Mouse (Mus musculus) ES-Bruce4 (cell line): ENCODE results near the gene AI837181. TPM values are rescaled to one million over a fixed set of nuclear protein-coding genes. Genes with fewer than 3 reads are reported as not detected.
A peak's percentile ranks its signal among the peaks of the same experiment; 100 is the strongest.

ENCODE experiments used
- H3K27ac ChIP-seq: 2 replicates; pipeline ENCODE4 v1.5.1; 2012; ENCODE audit warnings: low read length, inconsistent platforms; ENCODE audit not compliant: insufficient read depth
- H3K27me3 ChIP-seq: 2 replicates; pipeline ENCODE4 v1.6.1; 2012; ENCODE audit warnings: mild to moderate bottlenecking, low read length, inconsistent platforms; ENCODE audit not compliant: control insufficient read depth, poor library complexity, insufficient read depth, severe bottlenecking
- H3K36me3 ChIP-seq: 2 replicates; pipeline ENCODE4 v1.6.1; 2012; ENCODE audit warnings: inconsistent platforms, mild to moderate bottlenecking, low read length, moderate library complexity; ENCODE audit not compliant: control insufficient read depth, poor library complexity, insufficient read depth, severe bottlenecking
- H3K4me1 ChIP-seq: one replicate; pipeline ENCODE4 v1.8.1; 2011; ENCODE audit warnings: low read length; ENCODE audit not compliant: control insufficient read depth, insufficient read depth
- H3K4me3 ChIP-seq: 2 replicates; pipeline ENCODE4 v1.5.1; 2011; ENCODE audit warnings: low read depth, mild to moderate bottlenecking, low read length
- H3K9ac ChIP-seq: 2 replicates; pipeline ENCODE4 v1.6.1; 2012; ENCODE audit warnings: low read depth, mild to moderate bottlenecking, inconsistent platforms; ENCODE audit not compliant: poor library complexity, severe bottlenecking
- H3K9me3 ChIP-seq: replicated peaks from 2 replicates; pipeline ENCODE4 v1.6.1; 2012; ENCODE audit warnings: mild to moderate bottlenecking, low read length, inconsistent platforms; ENCODE audit not compliant: control insufficient read depth, poor library complexity, insufficient read depth, severe bottlenecking
- CTCF ChIP-seq: IDR thresholded peaks from one replicate; pipeline ENCODE4 v1.8.1; 2011; ENCODE audit warnings: low read depth, low read length
- EP300 ChIP-seq: IDR thresholded peaks from 2 replicates; pipeline ENCODE4 v1.6.1; 2011; ENCODE audit warnings: low read depth, low read length; ENCODE audit not compliant: insufficient read depth
- POLR2A ChIP-seq: IDR thresholded peaks from one replicate; pipeline ENCODE4 v1.8.1; 2011; ENCODE audit warnings: low read length; ENCODE audit not compliant: insufficient read depth
- polyA plus RNA-seq: library from polyadenylated mRNA; stranded (reverse); fragments of >200 nt; gene quantifications from 2 replicates; pipeline ENCODE4 v1.2.4, GENCODE M21; 2011; ENCODE audit warnings: low read depth; ENCODE audit not compliant: missing spikeins, insufficient read depth, insufficient read length

AI837181 gene
- polyA plus RNA-seq, 1 experiment: 17.5 TPM

DNA sequence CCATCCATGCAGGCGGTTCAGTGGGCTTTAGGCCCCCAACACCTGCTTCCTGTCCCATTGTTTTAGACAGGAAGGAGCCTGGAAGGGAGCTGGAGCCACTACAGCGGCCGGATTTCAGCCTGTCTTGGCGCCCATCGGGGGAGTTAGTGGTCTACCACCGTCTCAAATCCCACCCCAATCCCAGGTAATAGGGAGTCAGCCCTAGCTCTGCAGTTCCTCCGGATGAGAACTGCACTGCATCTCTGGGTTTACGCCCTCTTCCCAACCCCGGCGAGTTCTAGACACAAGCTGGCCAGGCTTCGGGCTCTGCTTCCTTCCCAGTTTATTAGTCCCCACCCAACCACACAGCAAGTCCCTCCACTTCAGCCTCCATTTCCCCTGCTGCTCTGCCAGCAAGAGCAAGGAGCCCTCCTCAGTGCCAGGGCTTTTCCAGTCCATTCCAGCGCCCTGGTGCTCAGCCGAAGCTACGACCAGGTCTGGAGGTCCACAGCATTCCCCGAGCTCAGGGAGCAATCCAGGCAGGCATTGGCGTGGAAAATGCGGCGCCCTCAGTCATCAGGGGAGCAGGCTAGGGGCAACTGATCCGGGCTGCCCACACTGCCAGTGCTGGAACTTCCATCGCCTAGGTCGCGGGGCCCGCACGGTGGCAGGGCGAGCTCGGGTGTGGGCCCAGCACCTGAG lies 31.4 kb downstream of the AI837181 start:
- H3K4me3 ChIP-seq: peak overlapping the region; percentile 64
- no peaks in the 10 kb centered on the region for H3K27me3 ChIP-seq
- H3K9me3 ChIP-seq: no peaks in the 10 kb centered on the region
- no peaks in the 10 kb centered on the region for H3K4me1 ChIP-seq
- H3K9ac ChIP-seq: peak overlapping the region; percentile 86
- H3K27ac ChIP-seq: no peak overlapping the region
- TF ChIP-seq CTCF (no peak), EP300 (no peak), POLR2A (no peak)
- H3K36me3 ChIP-seq: no peaks in the 10 kb centered on the region; the same call in 1 of the 2 replicates

DNA sequence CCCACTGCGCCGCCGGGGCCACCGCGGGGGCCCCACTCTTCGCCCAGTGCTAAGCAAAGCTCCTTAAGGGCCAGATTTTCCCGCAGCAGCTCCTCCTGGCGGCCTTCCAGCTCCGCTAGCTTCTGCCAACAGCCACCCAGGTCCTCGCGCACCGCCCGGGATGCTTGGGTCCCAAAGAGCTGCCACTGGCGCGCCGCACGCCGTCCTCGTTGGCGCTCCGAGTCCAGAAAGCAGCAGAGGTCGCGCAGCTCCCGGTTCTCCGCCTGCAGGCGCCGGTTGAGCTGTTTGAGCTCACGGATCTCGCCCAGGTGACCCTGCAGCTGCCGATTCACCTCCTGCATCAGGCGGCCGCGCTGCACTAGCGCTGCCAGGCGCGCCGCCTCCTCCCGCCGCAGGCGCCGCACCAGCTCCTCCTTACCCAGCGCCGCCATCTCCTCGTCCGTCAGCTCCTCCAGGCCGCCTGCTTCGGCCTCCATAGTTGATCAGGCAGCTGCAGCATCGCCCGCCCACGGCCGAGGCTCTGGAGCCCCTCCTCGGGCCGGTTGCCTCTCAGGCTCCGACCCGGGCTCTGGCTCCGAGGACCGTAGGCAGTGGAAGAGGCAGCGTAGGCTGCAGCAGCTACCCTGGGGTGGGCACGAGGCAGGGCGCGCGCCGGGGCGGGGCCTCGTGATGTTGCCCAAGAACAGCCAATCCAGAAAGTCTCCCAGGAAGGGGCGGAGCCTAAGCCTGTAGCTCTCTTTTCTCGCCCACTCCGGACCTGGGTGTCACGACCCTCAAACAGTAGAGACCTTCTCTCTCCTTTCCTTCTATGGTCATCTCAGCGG lies 32.2 kb downstream of the AI837181 start:
- H3K36me3 ChIP-seq: no peaks in the 10 kb centered on the region; the same call in 1 of the 2 replicates
- no peak overlapping the region for H3K27ac ChIP-seq
- TF ChIP-seq EP300 (no peak), POLR2A (peak; percentile 85), CTCF (no peak)
- no peaks in the 10 kb centered on the region for H3K9me3 ChIP-seq
- H3K9ac ChIP-seq: peak overlapping the region; percentile 86
- H3K27me3 ChIP-seq: no peaks in the 10 kb centered on the region
- H3K4me3 ChIP-seq: peak overlapping the region; percentile 64
- H3K4me1 ChIP-seq: no peaks in the 10 kb centered on the region

DNA sequence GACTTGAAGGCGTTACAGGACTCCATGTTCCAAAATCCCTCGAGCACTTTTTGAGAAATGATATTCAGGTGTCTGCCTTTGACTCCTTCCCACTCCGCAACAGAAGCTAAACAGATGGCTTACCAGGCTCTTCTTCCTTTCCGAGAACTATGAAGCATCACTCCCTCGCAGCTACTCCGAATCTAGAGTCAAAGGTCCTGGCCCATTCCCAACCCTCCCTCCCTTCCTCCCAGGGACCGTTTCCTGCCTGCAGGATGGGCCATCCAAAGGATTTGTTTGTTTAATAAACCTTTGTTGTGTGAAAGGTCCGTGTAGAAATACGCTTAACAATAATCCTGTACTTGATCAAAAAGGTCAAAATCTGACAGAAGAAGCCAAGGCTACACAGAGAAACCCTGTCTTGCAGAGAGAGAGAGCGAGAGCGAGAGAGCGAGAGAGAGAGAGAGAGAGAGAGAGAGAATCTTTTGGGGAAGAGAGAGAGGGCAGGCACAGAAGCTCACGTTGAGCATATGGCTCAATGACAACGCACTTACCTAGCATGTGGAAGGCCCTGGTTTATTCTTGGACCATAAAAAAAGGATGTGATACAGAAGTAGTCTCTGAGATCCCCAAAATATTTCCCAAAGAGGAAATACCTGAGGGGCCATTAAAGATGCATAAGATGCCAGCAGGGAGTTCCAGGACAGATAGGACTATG lies 33.0 kb downstream of the AI837181 start, which contains the start of gene Ccdc85b:
Gene Ccdc85b, minus strand, starts transcription at position 149 of the 697 bp plus-strand sequence.
- Histone ChIP-seq H3K9ac (peak within 1 kb of the TSS; percentile 86), H3K27me3 (no peaks in the 10 kb centered on the region), H3K4me1 (no peaks in the 10 kb centered on the region), H3K36me3 (no peaks in the 10 kb centered on the region; the same call in 1 of the 2 replicates), H3K9me3 (no peaks in the 10 kb centered on the region), H3K4me3 (peak within 1 kb of the TSS; percentile 64), H3K27ac (no peak within 1 kb of the TSS)
- TF ChIP-seq CTCF: no peak
- no peak for TF ChIP-seq POLR2A
- TF ChIP-seq EP300: no peak

DNA sequence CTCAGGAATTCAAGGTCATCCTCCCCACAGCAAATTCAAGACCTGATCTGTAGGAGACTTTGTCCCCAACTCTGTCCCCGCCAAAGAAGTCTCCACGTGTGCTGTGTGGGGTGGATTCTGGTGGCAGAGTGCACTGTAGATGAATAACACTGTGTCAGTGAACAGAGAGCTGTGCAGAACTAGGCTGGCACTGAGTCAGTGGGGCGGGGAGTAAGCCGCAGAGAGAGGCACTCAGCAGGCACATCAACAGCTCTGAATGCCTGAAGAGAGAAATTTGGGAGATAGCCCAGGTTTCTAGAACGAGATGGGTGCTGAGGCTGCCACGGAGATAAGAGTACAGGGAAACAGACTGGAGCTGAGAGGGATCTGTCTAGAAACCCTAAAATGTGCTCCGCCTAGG lies 34.1 kb downstream of the AI837181 start:
- Histone ChIP-seq H3K4me1 (no peaks in the 10 kb centered on the region), H3K36me3 (no peaks in the 10 kb centered on the region; the same call in 1 of the 2 replicates), H3K9me3 (no peaks in the 10 kb centered on the region), H3K4me3 (no peak overlapping the region), H3K27ac (no peak overlapping the region), H3K27me3 (no peaks in the 10 kb centered on the region), H3K9ac (no peak overlapping the region)
- TF ChIP-seq EP300 (no peak), CTCF (no peak), POLR2A (no peak)

DNA sequence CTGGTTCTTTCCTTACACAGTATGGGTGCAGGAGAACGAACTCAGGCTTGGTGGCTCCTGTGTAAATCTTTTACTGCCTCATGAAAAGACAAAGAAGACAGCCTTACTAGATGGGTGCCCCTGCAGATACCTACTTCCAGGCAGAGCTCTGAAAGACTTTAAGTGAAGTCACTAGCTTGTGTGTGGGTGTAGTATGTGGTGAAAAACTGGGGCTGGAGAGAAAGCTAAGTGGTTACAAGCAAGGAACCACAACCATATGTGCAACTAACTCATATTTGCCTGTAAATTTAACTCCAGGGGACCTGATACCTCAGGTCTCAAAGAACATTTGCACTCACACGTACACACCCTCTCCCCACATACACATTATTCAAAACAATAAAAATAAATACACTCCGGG lies 35.0 kb downstream of the AI837181 start:
- no peaks in the 10 kb centered on the region for H3K9me3 ChIP-seq
- H3K27me3 ChIP-seq: no peaks in the 10 kb centered on the region
- TF ChIP-seq POLR2A: no peak
- no peak for TF ChIP-seq EP300
- no peak for TF ChIP-seq CTCF
- no peaks in the 10 kb centered on the region for H3K36me3 ChIP-seq
- H3K27ac ChIP-seq: no peak overlapping the region
- H3K4me1 ChIP-seq: no peaks in the 10 kb centered on the region
- H3K4me3 ChIP-seq: no peak overlapping the region
- H3K9ac ChIP-seq: peak overlapping the region; percentile 80
